Mouse (Mus musculus): ENCODE results near the gene Fstl3. TPM values are rescaled to one million over a fixed set of nuclear protein-coding genes. Genes with fewer than 3 reads are reported as not detected.

Fstl3 gene
- polyA plus RNA-seq (2012; rRNA removed): 0.50 and 0.51 TPM in 2 replicates

DNA sequence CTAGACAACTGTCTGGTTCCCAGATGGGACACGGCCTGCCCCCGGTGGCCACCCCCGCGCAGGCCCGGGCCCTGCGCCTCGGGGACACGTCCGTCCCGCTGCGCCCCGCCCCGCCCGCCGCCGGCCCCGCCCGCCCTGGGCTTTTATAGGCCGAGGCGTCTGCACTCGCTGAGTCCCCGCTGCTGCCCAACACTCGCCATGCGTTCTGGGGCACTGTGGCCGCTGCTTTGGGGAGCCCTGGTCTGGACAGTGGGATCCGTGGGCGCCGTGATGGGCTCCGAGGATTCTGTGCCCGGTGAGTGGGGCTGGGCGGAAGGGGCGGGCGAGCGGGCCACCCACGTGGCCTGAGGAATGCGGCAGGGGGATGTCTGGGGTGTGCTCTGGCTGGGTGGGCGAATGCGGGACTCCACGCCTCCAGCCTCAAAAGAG, at the start of gene Fstl3:
Gene Fstl3 (plus strand): TSS at position 170 of the 429 bp plus-strand sequence.

DNA sequence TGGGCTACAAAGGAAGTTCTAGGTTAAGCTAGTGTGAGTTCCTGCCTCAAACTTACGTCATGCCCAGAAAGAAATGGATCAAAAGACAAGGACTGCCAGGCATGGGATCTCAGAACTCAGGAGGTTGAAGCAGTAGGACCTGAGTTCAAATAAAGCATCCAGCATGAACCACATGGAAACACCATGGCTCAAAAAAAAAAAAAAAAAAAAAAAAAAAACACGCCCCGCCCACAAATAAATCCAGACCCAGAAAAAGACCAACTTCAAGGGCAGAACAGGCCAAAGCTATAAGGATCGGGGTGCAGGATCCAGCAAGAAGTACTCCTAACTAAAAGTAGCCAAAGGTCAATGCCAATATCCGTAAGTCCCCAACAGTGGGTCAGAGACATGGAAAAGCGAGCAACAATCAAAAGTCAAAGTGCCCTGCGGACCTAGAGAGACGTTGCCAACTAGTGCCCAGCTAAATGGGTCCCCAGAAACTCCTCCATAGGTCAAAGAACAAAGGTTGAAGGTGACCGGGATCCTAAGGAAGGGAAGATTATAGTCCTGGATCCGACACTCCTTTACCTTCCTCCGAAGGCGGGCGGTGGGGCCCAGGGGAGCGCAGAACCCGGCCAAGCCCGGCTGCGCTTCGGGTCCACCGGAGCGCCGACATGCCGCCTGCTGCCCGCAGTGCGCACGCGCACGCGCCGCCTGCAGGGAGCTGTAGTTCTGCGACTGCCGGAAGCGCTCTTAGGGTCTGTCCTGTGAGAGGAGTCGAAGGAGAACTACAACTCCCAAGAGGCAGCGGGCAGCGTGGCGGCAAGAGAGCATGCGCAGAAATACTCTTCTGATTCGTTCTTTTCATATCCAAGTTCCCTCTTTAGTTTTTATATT, 30.9 kb upstream of the Fstl3 start, which contains the start of gene Polrmt:
Gene Polrmt (minus strand): TSS at position 684 of the 876 bp plus-strand sequence.

GRCm38 (mm10) chr10:79754856-79755516, 22.1 kb upstream of the Fstl3 start, which contains the start of gene Fgf22:
Gene Fgf22 (plus strand): TSS chr10:79755076.

GRCm38 (mm10) chr10:79766508-79767325, 10.4 kb upstream of the Fstl3 start, which contains the start of gene Rnf126:
Gene Rnf126 (minus strand): TSS chr10:79766952.

GRCm38 (mm10) chr10:79790861-79791260, 13.8 kb downstream of the Fstl3 start, which contains the start of gene Prss57:
Gene Prss57 (minus strand): TSS chr10:79790961.

GRCm38 (mm10) chr10:79793051-79793737, 16.1 kb downstream of the Fstl3 start, which contains the start of gene Palm:
Gene Palm (plus strand): TSS chr10:79793572.

GRCm38 (mm10) chr10:79820782-79821181, 43.7 kb downstream of the Fstl3 start, which contains the start of gene Misp:
Gene Misp (plus strand): TSS chr10:79820989.

Other genes starting within 250 kb of the Fstl3 start
- 7.6 and 11.0 TPM in 2 replicates for gene Plpp2, start 243.5 kb upstream of the Fstl3 start, polyA plus RNA-seq (2012; rRNA removed)
- 13.2 and 15.8 TPM in 2 replicates for gene Mier2, start 222.1 kb upstream of the Fstl3 start, polyA plus RNA-seq (2012; rRNA removed)
- gene Theg, start 189.9 kb upstream of the Fstl3 start, polyA plus RNA-seq (2012; rRNA removed): not detected in 2 replicates
- 0.02 TPM in 2 replicates for gene C2cd4c, start 163.2 kb upstream of the Fstl3 start, polyA plus RNA-seq (2012; rRNA removed)
- gene Shc2, start 139.4 kb upstream of the Fstl3 start, polyA plus RNA-seq (2012; rRNA removed): 0.12 and 0.34 TPM in 2 replicates
- not detected in 2 replicates for gene Odf3l2, start 131.5 kb upstream of the Fstl3 start, polyA plus RNA-seq (2012; rRNA removed)
- gene Madcam1, start 112.7 kb upstream of the Fstl3 start, polyA plus RNA-seq (2012; rRNA removed): 0.15 and 0.27 TPM in 2 replicates
- gene Tpgs1, start 107.9 kb upstream of the Fstl3 start, polyA plus RNA-seq (2012; rRNA removed): 13.3 and 13.8 TPM in 2 replicates
- 114 and 122 TPM in 2 replicates for gene Cdc34, start 95.1 kb upstream of the Fstl3 start, polyA plus RNA-seq (2012; rRNA removed)
- 0.07 and 0.23 TPM in 2 replicates for gene Gzmm, start 88.3 kb upstream of the Fstl3 start, polyA plus RNA-seq (2012; rRNA removed)
- 516 and 611 TPM in 2 replicates for gene Bsg, start 72.8 kb upstream of the Fstl3 start, polyA plus RNA-seq (2012; rRNA removed)
- gene Hcn2, start 60.6 kb upstream of the Fstl3 start, polyA plus RNA-seq (2012; rRNA removed): 0.07 and 0.08 TPM in 2 replicates
- gene Polrmt, start 30.7 kb upstream of the Fstl3 start, polyA plus RNA-seq (2012; rRNA removed): 15.2 and 16.1 TPM in 2 replicates
- not detected in 2 replicates for gene Fgf22, start 22.2 kb upstream of the Fstl3 start, polyA plus RNA-seq (2012; rRNA removed)
- 40.0 and 46.4 TPM in 2 replicates for gene Rnf126, start 10.3 kb upstream of the Fstl3 start, polyA plus RNA-seq (2012; rRNA removed)
- gene Prss57, start 13.7 kb downstream of the Fstl3 start, polyA plus RNA-seq (2012; rRNA removed): 1.9 and 3.0 TPM in 2 replicates
- 3.6 and 3.9 TPM in 2 replicates for gene Palm, start 16.3 kb downstream of the Fstl3 start, polyA plus RNA-seq (2012; rRNA removed)
- 0.16 TPM in 2 replicates for gene Misp, start 43.7 kb downstream of the Fstl3 start, polyA plus RNA-seq (2012; rRNA removed)
- 117 and 130 TPM in 2 replicates for gene Ptbp1, start 77.2 kb downstream of the Fstl3 start, polyA plus RNA-seq (2012; rRNA removed)
- 119 and 171 TPM in 2 replicates for gene Prtn3, start 97.2 kb downstream of the Fstl3 start, polyA plus RNA-seq (2012; rRNA removed)
- gene Plppr3, start 97.4 kb downstream of the Fstl3 start, polyA plus RNA-seq (2012; rRNA removed): 6.2 and 6.7 TPM in 2 replicates
- gene Elane, start 109.0 kb downstream of the Fstl3 start, polyA plus RNA-seq (2012; rRNA removed): 36.8 and 63.1 TPM in 2 replicates
- gene Cfd, start 113.6 kb downstream of the Fstl3 start, polyA plus RNA-seq (2012; rRNA removed): 0.03 TPM in 1 of 2 replicates, not detected in the other
- gene Med16, start 131.7 kb downstream of the Fstl3 start, polyA plus RNA-seq (2012; rRNA removed): 11.7 and 12.4 TPM in 2 replicates
- gene Gm26602, start 133.6 kb downstream of the Fstl3 start, polyA plus RNA-seq (2012; rRNA removed): not detected in 2 replicates
- 0.23 and 0.24 TPM in 2 replicates for gene Kiss1r, start 139.7 kb downstream of the Fstl3 start, polyA plus RNA-seq (2012; rRNA removed)
- gene R3hdm4, start 143.9 kb downstream of the Fstl3 start, polyA plus RNA-seq (2012; rRNA removed): 28.2 and 33.7 TPM in 2 replicates
- 4.7 and 5.8 TPM in 2 replicates for gene Arid3a, start 149.8 kb downstream of the Fstl3 start, polyA plus RNA-seq (2012; rRNA removed)
- gene Wdr18, start 182.9 kb downstream of the Fstl3 start, polyA plus RNA-seq (2012; rRNA removed): 22.7 and 23.6 TPM in 2 replicates
- gene Grin3b, start 193.4 kb downstream of the Fstl3 start, polyA plus RNA-seq (2012; rRNA removed): 0.02 and 0.05 TPM in 2 replicates
- gene Tmem259, start 207.1 kb downstream of the Fstl3 start, polyA plus RNA-seq (2012; rRNA removed): 49.9 and 57.6 TPM in 2 replicates
- gene Cnn2, start 211.3 kb downstream of the Fstl3 start, polyA plus RNA-seq (2012; rRNA removed): 13.6 and 16.7 TPM in 2 replicates
- 8.8 and 11.5 TPM in 2 replicates for gene Abca7, start 219.2 kb downstream of the Fstl3 start, polyA plus RNA-seq (2012; rRNA removed)
- gene Arhgap45, start 239.4 kb downstream of the Fstl3 start, polyA plus RNA-seq (2012; rRNA removed): 17.5 and 19.8 TPM in 2 replicates